ENCODE assay signal across 8 mouse cellular contexts in the genomic region with DNA sequence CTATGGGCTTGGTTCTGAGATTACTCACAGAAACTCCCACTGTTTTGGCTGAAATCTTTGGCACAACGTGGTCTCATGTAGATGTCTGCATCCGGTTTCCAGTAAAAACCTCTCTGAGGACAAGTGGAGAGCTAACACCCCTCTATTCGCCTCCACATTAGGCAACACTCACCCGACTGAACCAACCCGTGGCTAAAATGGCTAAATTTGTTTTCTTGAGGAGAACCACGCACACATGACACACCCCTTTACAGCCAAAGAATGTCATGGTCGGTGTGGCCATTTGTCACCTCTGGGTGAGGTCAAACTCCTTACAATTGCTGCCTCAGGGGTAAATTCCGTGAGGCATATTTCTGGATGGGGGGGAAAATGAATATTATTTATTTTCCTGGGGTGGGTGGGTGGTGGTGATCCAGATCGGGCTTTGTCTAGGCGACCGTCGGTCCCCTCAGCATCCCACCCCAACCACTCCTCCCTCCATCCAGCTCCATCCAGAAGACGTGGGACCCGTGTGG. TPM values are rescaled to one million over a fixed set of nuclear protein-coding genes. Genes with fewer than 3 reads are reported as not detected.
A peak's percentile ranks its signal among the peaks of the same experiment; 100 is the strongest.
DNase-seq lines count a peak whose midpoint lies in the region; ATAC-seq lines count a peak whose summit lies in the region.

No protein-coding gene starts in this region.

- H3K4me1 ChIP-seq in heart, embryonic 12.5 days (replicated peaks), result peaks cover 8% of the 10 kb centered on the region; the same call in 1 of the 2 replicates
- 0 out of 2 replicates have a peak, but pooled peaks cover 5% of the 10 kb centered on the region for H3K4me1 ChIP-seq in forebrain, embryonic 16.5 days (replicated peaks; ENCODE audit: control insufficient read depth, insufficient read depth, low read length)
- peaks cover 15% of the 10 kb centered on the region for H3K4me1 ChIP-seq in limb, embryonic 15.5 days
- H3K4me1 ChIP-seq in stomach, embryonic 14.5 days (ENCODE audit: control insufficient read depth, insufficient read depth, low read length), result peaks cover 5% of the 10 kb centered on the region; the same call in 1 of the 2 replicates

- peak overlapping the region; percentile 76 for H3K9ac ChIP-seq in heart, embryonic 12.5 days
- H3K9ac ChIP-seq in forebrain, embryonic 16.5 days (replicated peaks; ENCODE audit: low read depth, low read length), result peak overlapping the region; percentile 81
- H3K9ac ChIP-seq in limb, embryonic 15.5 days, result peak overlapping the region; percentile 83
- peak overlapping the region; percentile 36 for H3K9ac ChIP-seq in stomach, embryonic 14.5 days (replicated peaks; ENCODE audit: low read depth, low read length)

- H3K36me3 ChIP-seq in heart, embryonic 12.5 days, result no peaks in the 10 kb centered on the region
- no peaks in the 10 kb centered on the region for H3K36me3 ChIP-seq in forebrain, embryonic 16.5 days (ENCODE audit: control insufficient read depth, insufficient read depth)
- H3K36me3 ChIP-seq in limb, embryonic 15.5 days, result no peaks in the 10 kb centered on the region
- no peaks in the 10 kb centered on the region for H3K36me3 ChIP-seq in stomach, embryonic 14.5 days (ENCODE audit: control insufficient read depth, insufficient read depth, low read length)

- no peaks in the 10 kb centered on the region for H3K9me3 ChIP-seq in heart, embryonic 12.5 days (replicated peaks)
- no peaks in the 10 kb centered on the region for H3K9me3 ChIP-seq in forebrain, embryonic 16.5 days (ENCODE audit: control insufficient read depth, low read length)
- H3K9me3 ChIP-seq in limb, embryonic 15.5 days, result no peaks in the 10 kb centered on the region
- no peaks in the 10 kb centered on the region for H3K9me3 ChIP-seq in stomach, embryonic 14.5 days (ENCODE audit: control insufficient read depth, low read depth, low read length)

- peak overlapping the region; percentile 54 for H3K4me3 ChIP-seq in heart, embryonic 12.5 days
- peak overlapping the region; percentile 70 for H3K4me3 ChIP-seq in forebrain, embryonic 16.5 days (replicated peaks; ENCODE audit: low read length)
- H3K4me3 ChIP-seq in limb, embryonic 15.5 days, result peak overlapping the region; percentile 61
- peak overlapping the region; percentile 33 for H3K4me3 ChIP-seq in stomach, embryonic 14.5 days (ENCODE audit: low read depth, low read length)

- H3K27me3 ChIP-seq in heart, embryonic 12.5 days (replicated peaks), result no peaks in the 10 kb centered on the region
- H3K27me3 ChIP-seq in forebrain, embryonic 16.5 days (replicated peaks; ENCODE audit: control insufficient read depth, insufficient read depth, low read length), result no peaks in the 10 kb centered on the region
- no peaks in the 10 kb centered on the region for H3K27me3 ChIP-seq in limb, embryonic 15.5 days
- no peaks in the 10 kb centered on the region for H3K27me3 ChIP-seq in stomach, embryonic 14.5 days (ENCODE audit: control insufficient read depth, insufficient read depth, low read length)

- H3K4me2 ChIP-seq in heart, embryonic 12.5 days, result peak overlapping the region; percentile 87
- peak overlapping the region; percentile 71 for H3K4me2 ChIP-seq in forebrain, embryonic 16.5 days (ENCODE audit: low read length)
- peak overlapping the region; percentile 85 for H3K4me2 ChIP-seq in limb, embryonic 15.5 days
- peak overlapping the region; percentile 48 for H3K4me2 ChIP-seq in stomach, embryonic 14.5 days (replicated peaks; ENCODE audit: low read depth, low read length)

- DNase-seq in heart, postnatal 4 days, result no peak
- peak; percentile 53 for DNase-seq in adipocyte (ENCODE audit: low spot score)
- no peak for DNase-seq in frontal cortex, postnatal 10 days (ENCODE audit: low spot score in 2 of 2)
- no peak for DNase-seq in layer of hippocampus, postnatal 14 days (ENCODE audit: low spot score in 2 of 2)

- H3K27ac ChIP-seq in heart, embryonic 12.5 days (ENCODE audit: poor library complexity, severe bottlenecking), result peak overlapping the region; percentile 86
- peak overlapping the region; percentile 82 for H3K27ac ChIP-seq in forebrain, embryonic 16.5 days (ENCODE audit: low read length)
- peak overlapping the region; percentile 99 for H3K27ac ChIP-seq in limb, embryonic 15.5 days
- peak overlapping the region; percentile 79 for H3K27ac ChIP-seq in stomach, embryonic 14.5 days (ENCODE audit: low read length)

- 34% methylated on average over 14 of the region's 14 CpGs for WGBS in heart, embryonic 12.5 days
- WGBS in forebrain, embryonic 16.5 days, result 34% methylated on average over 14 of the region's 14 CpGs
- 15% methylated on average over 14 of the region's 14 CpGs for WGBS in limb, embryonic 15.5 days
- WGBS in stomach, embryonic 14.5 days, result 23% methylated on average over 14 of the region's 14 CpGs

- ATAC-seq in heart, embryonic 12.5 days (ENCODE audit: insufficient number of reproducible peaks, low FRiP score), result peak; percentile 3; the same call in 1 of the 2 replicates
- ATAC-seq in forebrain, embryonic 16.5 days, result no peak; the same call in 1 of the 2 replicates
- no peak for ATAC-seq in limb, embryonic 15.5 days (ENCODE audit: insufficient number of reproducible peaks, low FRiP score, low TSS enrichment, low read depth)
- ATAC-seq in stomach, embryonic 14.5 days (ENCODE audit: insufficient number of reproducible peaks, insufficient read depth, low FRiP score, low read depth), result peak; percentile 81

RNA-seq across cellular contexts. Expression of a gene that starts 9.5 kb away (rescaled TPM):
- 154 and 161 TPM in 2 replicates for polyA plus RNA-seq in heart, embryonic 12.5 days (2016; fragmentation: Nextera tagmentation; extraction: Ambion mirVana)
- total RNA-seq in heart, postnatal 4 days (2021), result 100 to 1,000 TPM; 359 to 377 TPM
- 161 and 200 TPM in 2 replicates for polyA plus RNA-seq in forebrain, embryonic 16.5 days (2015; fragmentation: Nextera tagmentation; extraction: Ambion mirVana)
- 116 and 117 TPM in 2 replicates for polyA plus RNA-seq in limb, embryonic 15.5 days (2015; fragmentation: Nextera tagmentation; extraction: Ambion mirVana)
- 149 and 154 TPM in 2 replicates for polyA plus RNA-seq in stomach, embryonic 14.5 days (2014; fragmentation: Nextera tagmentation; extraction: Ambion mirVana)
- 10 to 100 TPM; 52.6 to 57.4 TPM for total RNA-seq in layer of hippocampus, postnatal 14 days (2021)

Comparison
In these comparisons a context has a peak if more than half of its experiments do, and no peak if none do; other contexts are left out.
1. ATAC-seq: peak in heart, embryonic 12.5 days (single experiment) and stomach, embryonic 14.5 days (single experiment); none in forebrain, embryonic 16.5 days (single experiment) and limb, embryonic 15.5 days (single experiment).
2. Peak in every context shown above with its lines, with median percentiles within 50 percentile points of each other: H3K27ac ChIP-seq, H3K4me2 ChIP-seq, H3K4me3 ChIP-seq and H3K9ac ChIP-seq.